Mouse (Mus musculus) midbrain, embryonic 13.5 days (tissue): Measurements from ENCODE around the gene Gm21858. TPM values are rescaled to one million over a fixed set of nuclear protein-coding genes. Genes with fewer than 3 reads are reported as not detected.
"Not testable (repeated sequence)": the region's sequence is repeated elsewhere in the genome, so short reads cannot be mapped to it uniquely, and the experiment has no call there.

ENCODE experiments used
- ATAC-seq: fragments of 200-750 bp; cut with Nextera tagmentation; 2 replicates; pipeline ENCODE4 v1.8.0; 2017; ENCODE audit warnings: mild to moderate bottlenecking, moderate TSS enrichment, moderate library complexity
- H3K27ac ChIP-seq: fragments of 300-500 bp; sonication (generic); 2 replicates; pipeline ENCODE4 v1.5.1; 2015; ENCODE audit warnings: inconsistent platforms, mild to moderate bottlenecking, moderate library complexity
- H3K27me3 ChIP-seq: fragments of 300-500 bp; sonication (generic); 2 replicates; pipeline ENCODE4 v1.6.1; 2015; ENCODE audit warnings: mild to moderate bottlenecking, inconsistent platforms
- H3K36me3 ChIP-seq: fragments of 300-500 bp; sonication (generic); 2 replicates; pipeline ENCODE4 v1.6.1; 2015; ENCODE audit warnings: mild to moderate bottlenecking, inconsistent platforms
- H3K4me1 ChIP-seq: fragments of 300-500 bp; sonication (generic); replicated peaks from 2 replicates; pipeline ENCODE4 v1.6.1; 2015; ENCODE audit warnings: inconsistent platforms
- H3K4me2 ChIP-seq: fragments of 300-500 bp; sonication (generic); replicated peaks from 2 replicates; pipeline ENCODE4 v1.6.1; 2015; ENCODE audit warnings: moderate library complexity, mild to moderate bottlenecking, inconsistent platforms
- H3K4me3 ChIP-seq: fragments of 300-500 bp; sonication (generic); replicated peaks from 2 replicates; pipeline ENCODE4 v1.5.1; 2015; ENCODE audit warnings: mild to moderate bottlenecking, inconsistent platforms
- H3K9ac ChIP-seq: fragments of 300-500 bp; sonication (generic); replicated peaks from 2 replicates; pipeline ENCODE4 v1.6.1; 2015; ENCODE audit warnings: mild to moderate bottlenecking, inconsistent platforms
- H3K9me3 ChIP-seq: fragments of 300-500 bp; sonication (generic); 2 replicates; pipeline ENCODE4 v1.6.1; 2016; ENCODE audit warnings: mild to moderate bottlenecking, inconsistent platforms
- WGBS: fragments of 180-500 bp; shearing (Covaris S2); methylation state at CpG from one replicate; pipeline ENCODE4 v1.1.7; 2015; 5-methylcytosine and 5-hydroxymethylcytosine counted together
- polyA plus RNA-seq: library from polyadenylated mRNA; unstranded; fragments of >200 nt; fragmentation: Nextera tagmentation; extraction: Ambion mirVana; gene quantifications from 2 replicates; pipeline ENCODE4 v1.2.1, GENCODE M21; 2015

Gene Gm21858
- not detected in 2 replicates for polyA plus RNA-seq

DNA sequence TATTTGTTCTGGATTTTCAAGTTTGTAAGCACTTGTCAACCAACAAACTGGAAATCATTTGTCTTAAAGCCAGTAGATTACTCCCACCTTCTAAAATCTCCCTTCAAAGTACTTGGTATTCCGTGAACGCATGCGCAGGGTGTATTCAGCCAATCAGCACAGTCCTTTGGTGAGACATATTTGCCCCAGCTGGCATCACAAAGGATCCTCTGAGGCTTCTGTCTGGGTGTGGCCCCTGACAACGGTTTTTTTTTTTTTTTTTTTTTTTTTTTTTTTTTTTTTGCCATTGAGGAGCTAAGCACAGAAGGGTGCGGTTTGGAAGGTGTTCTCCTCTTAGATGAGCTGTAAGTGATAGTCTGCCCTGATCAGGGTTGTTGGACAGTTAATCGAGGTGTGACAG lies at the start of gene Gm21858:
Gene Gm21858 (plus strand): TSS at position 301 of the 400 bp plus-strand sequence.
- not testable (repeated sequence) for H3K4me2 ChIP-seq, ATAC-seq, H3K27me3 ChIP-seq, H3K4me1 ChIP-seq, H3K36me3 ChIP-seq, H3K9ac ChIP-seq, H3K27ac ChIP-seq, H3K9me3 ChIP-seq, H3K4me3 ChIP-seq
- WGBS, result no CpG with 5 or more reads among the region's 6 CpGs
